ENCODE assay signal across 24 mouse cellular contexts in the genomic region with DNA sequence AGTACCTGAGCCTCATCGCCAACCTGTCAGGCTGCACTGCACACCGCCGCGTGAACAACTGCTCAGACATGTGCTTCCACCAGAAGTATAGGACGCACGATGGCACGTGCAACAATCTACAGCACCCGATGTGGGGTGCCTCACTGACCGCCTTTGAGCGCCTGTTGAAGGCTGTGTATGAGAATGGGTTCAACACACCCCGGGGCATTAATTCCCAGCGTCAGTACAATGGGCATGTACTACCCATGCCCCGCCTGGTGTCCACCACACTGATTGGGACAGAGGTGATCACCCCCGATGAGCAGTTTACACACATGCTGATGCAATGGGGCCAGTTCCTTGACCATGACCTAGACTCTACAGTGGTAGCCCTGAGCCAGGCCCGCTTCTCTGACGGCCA.
"Had no signal": no experiment of that assay in that cellular context is flagged by ENCODE, and none has a peak within 500 bp of the region (broad histone marks: within the 10 kb centered on the region; RNA-seq: fewer than 3 reads in every experiment).

No protein-coding gene starts in this region.

- H3K27me3 ChIP-seq: heart, embryonic 13.5 days; heart, embryonic 15.5 days; hindbrain, embryonic 13.5 days; hindbrain, embryonic 15.5 days; kidney, embryonic 15.5 days; limb, embryonic 13.5 days; limb, embryonic 15.5 days; liver, embryonic 12.5 days had no signal

- H3K9me3 ChIP-seq: heart, embryonic 13.5 days; heart, embryonic 15.5 days; hindbrain, embryonic 13.5 days; hindbrain, embryonic 15.5 days; kidney, embryonic 15.5 days; limb, embryonic 13.5 days; limb, embryonic 15.5 days; liver, embryonic 12.5 days had no signal

- H3K27ac ChIP-seq: heart, adult 2 months; heart, embryonic 13.5 days; heart, embryonic 15.5 days; hindbrain, embryonic 13.5 days; hindbrain, embryonic 15.5 days; hindbrain, postnatal 0 days; kidney, embryonic 15.5 days; limb, embryonic 13.5 days; limb, embryonic 15.5 days; liver, embryonic 12.5 days; liver, embryonic 14.5 days had no signal

- DNase-seq: gastrocnemius, postnatal 14 days; gastrocnemius, postnatal 36 days; heart, adult 11 months; heart, adult 2 months; heart, postnatal 14 days; heart, postnatal 36 days; kidney, adult 11 months; kidney, adult 2 months; kidney, adult 9 months; kidney, postnatal 10 days; kidney, postnatal 25 days; layer of hippocampus, adult 9-11 months; layer of hippocampus, postnatal 36 days had no signal

- H3K4me3 ChIP-seq: heart, adult 2 months; heart, embryonic 13.5 days; heart, embryonic 15.5 days; hindbrain, embryonic 13.5 days; hindbrain, embryonic 15.5 days; kidney, embryonic 15.5 days; limb, embryonic 13.5 days; limb, embryonic 15.5 days; liver, embryonic 12.5 days had no signal

- H3K36me3 ChIP-seq: liver, embryonic 12.5 days had no signal

- H3K4me1 ChIP-seq: heart, embryonic 13.5 days; heart, embryonic 15.5 days; kidney, embryonic 15.5 days; limb, embryonic 13.5 days; limb, embryonic 15.5 days; liver, embryonic 12.5 days had no signal

- H3K4me2 ChIP-seq: heart, embryonic 13.5 days; heart, embryonic 15.5 days; hindbrain, embryonic 13.5 days; hindbrain, embryonic 15.5 days; kidney, embryonic 15.5 days; limb, embryonic 13.5 days; limb, embryonic 15.5 days; liver, embryonic 12.5 days had no signal

- ATAC-seq: hindbrain, postnatal 0 days; intestine, embryonic 16.5 days; liver, embryonic 12.5 days had no signal

- H3K9ac ChIP-seq: heart, embryonic 13.5 days; heart, embryonic 15.5 days; hindbrain, embryonic 13.5 days; hindbrain, embryonic 15.5 days; kidney, embryonic 15.5 days; limb, embryonic 13.5 days; limb, embryonic 15.5 days; liver, embryonic 12.5 days; liver, embryonic 14.5 days had no signal
